Mouse (Mus musculus): ENCODE data around the gene Olfr69.
"Not testable (repeated sequence)": the region's sequence is repeated elsewhere in the genome, so short reads cannot be mapped to it uniquely, and the experiment has no call there.

Gene Olfr69

DNA sequence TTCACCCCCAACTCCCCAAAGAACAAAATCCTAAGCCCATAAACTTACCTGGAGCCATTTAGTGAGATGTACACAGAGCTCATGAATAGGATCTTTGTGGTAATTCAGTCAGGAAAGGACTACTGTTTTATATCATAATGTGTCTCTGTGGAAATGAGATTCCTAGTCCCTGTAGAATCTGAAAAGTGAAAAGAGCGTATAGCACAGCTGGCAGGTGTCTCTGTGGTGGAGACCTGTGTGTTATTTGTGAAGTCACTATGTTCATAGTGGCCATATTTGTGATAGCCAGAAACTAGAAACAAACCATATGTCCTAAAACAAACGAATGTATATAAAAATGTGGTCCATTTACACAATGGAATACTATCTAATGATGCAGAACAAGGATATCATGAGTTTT, at the start of gene Olfr69:
Gene Olfr69 (minus strand): TSS at position 101 of the 400 bp plus-strand sequence.
- DNase-seq (ENCODE audit: low spot score) = no peak

GRCm38 (mm10) chr7:103815085-103815484, 43.7 kb upstream of the Olfr69 start:
- DNase-seq (ENCODE audit: low spot score) = not testable (repeated sequence)

- no peak for DNase-seq (ENCODE audit: low spot score)
Measured at GRCm38 (mm10) chr7:103813766-103814165, 42.4 kb upstream of the Olfr69 start, which contains the start of gene Hbb-bt. Hbb-bt (minus strand) TSS chr7:103813996.

- not testable (repeated sequence) for DNase-seq (ENCODE audit: low spot score)
Measured at GRCm38 (mm10) chr7:103813152-103813551, 41.8 kb upstream of the Olfr69 start.

DNA sequence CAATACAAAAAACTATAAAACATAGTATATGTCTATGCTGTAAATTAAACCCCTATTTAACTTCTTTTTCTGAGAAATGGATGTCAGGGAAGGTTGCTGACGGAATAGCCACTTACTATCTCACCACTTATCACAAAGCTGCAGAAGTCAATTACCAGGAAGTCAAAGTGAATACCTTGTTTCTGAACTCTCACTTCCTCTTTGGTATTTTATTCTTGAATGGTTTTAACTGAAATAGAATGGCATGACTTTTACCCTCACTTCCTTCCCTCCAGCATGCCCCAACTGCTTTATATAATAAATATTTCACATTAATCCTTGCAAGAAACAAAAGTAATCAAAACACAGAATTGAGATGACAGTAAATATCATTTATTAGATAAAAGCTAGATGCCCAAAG, 40.8 kb upstream of the Olfr69 start:
- no peak for DNase-seq (ENCODE audit: low spot score)

- no peak for DNase-seq (ENCODE audit: low spot score)
Measured at GRCm38 (mm10) chr7:103811223-103811845, 39.9 kb upstream of the Olfr69 start.

GRCm38 (mm10) chr7:103810746-103811145, 39.4 kb upstream of the Olfr69 start:
- no peak for DNase-seq (ENCODE audit: low spot score)

DNA sequence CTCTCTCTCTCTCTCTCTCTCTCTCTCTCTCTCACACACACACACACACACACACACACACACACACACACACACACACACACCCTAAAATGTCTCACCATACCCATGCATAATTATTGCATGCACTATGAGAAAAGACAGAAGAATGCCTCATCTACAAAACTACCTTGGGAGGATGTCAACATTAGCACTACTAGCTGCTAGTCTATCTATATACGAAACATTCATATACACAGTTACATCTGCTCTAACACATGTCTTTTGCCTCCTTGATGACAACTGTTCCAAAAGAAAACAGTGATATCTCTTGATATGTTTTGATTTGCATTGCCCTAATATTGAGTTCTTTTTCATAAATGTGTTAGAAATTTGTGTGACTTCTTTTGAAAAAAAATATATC, 38.9 kb upstream of the Olfr69 start:
- DNase-seq (ENCODE audit: low spot score) = no peak

- no peak for DNase-seq (ENCODE audit: low spot score)
Measured at GRCm38 (mm10) chr7:103809801-103810155, 38.4 kb upstream of the Olfr69 start.

GRCm38 (mm10) chr7:103808971-103809800, 37.8 kb upstream of the Olfr69 start:
- no peak for DNase-seq (ENCODE audit: low spot score)

DNA sequence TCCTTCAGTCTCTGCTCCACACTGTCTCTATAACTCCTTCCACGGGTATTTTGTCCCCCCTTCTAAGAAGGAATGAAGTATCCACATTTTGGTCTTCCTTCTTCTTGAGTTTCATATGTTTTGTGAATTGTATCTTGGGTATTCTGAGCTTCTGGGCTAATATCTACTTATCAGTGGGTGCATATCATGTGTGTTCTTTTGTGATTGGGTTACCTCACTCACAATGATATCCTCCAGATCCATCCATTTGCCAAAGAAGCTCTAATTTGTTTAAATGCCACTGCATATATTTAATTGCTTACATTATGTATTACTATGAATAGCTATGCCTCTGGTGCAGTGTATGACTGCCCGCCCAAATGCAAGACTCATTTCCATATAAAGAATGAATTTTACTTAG, 36.7 kb upstream of the Olfr69 start:
- DNase-seq (ENCODE audit: low spot score) = not testable (repeated sequence)

DNA sequence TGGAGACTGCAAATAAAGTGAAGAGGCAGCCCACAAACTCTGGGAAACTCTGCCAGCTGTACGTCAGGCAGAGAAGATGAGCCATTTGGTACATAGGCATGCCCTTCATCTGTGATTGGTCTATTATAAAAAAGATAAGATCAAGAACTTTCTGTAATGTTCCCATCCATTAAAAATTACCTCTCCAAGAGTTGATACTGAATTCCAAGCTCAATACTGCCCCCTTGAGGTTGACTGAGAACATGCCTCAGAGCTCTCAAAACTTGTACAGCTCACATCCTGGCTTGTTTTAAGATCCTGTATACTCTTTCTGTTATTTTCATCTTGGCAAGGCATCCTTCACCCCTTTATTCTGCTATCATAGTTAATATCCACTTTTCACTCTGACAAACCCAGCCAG, 35.5 kb upstream of the Olfr69 start:
- DNase-seq (ENCODE audit: low spot score) = peak; percentile 8

DNA sequence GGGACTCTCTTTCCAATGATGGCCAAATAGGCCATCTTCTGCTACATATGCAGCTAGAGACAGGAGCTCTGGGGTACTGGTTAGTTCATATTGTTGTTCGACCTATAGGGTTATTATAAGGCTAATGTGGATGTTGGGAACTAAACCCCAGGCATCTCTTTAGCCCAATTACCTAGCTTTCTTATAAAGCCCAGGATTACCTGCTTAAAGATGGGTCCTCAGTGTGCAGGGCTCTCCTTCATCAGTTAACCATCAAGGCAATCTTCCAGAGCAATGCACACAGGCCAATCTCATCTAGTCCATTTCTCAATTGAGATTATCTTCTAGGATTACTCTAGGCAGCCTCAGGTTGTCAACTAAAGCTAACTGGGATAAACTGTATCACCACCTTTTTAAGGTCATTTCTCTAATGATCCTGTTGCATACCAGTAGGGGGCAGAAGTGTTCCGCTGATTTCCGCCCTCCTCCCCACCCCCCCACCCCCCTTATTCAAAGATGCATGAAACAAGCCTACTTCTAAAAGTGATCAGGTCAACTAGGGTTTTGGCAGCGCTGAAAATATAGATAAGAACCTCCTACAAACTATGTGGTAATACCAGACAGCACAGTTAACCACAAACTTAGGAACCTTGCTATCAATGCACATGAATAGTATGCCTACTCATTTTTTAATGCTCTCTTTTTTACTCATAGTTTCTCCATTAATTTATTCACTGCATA, 21.4 kb upstream of the Olfr69 start:
- DNase-seq (ENCODE audit: low spot score) = no peak

GRCm38 (mm10) chr7:103791721-103792120, 20.3 kb upstream of the Olfr69 start, which contains the start of gene Olfr67:
Olfr67 (minus strand) TSS chr7:103791821.
- DNase-seq (ENCODE audit: low spot score) = no peak

GRCm38 (mm10) chr7:103779598-103779997, 8.2 kb upstream of the Olfr69 start, which contains the start of gene Olfr68:
Olfr68 (minus strand) TSS chr7:103779698.
- no peak for DNase-seq (ENCODE audit: low spot score)

DNA sequence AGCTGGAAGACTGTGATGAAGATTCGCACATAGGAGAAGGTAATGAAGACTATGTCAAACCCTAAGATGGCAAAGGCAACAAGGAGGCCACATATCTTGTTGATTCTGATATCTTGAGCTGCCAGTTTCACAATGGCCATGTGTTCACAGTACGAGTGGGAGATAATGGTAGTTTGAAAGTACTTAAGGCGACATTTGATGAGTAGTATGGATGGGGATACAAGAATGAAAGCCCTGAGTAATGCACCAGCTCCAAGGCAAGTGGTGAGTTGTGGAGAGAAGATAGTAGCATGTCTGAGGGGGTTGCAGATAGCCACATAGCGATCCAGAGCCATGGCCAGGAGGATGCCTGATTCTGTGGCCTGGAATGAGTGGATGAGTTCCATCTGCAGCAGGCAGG, 6.3 kb upstream of the Olfr69 start:
- not testable (repeated sequence) for DNase-seq (ENCODE audit: low spot score)

DNA sequence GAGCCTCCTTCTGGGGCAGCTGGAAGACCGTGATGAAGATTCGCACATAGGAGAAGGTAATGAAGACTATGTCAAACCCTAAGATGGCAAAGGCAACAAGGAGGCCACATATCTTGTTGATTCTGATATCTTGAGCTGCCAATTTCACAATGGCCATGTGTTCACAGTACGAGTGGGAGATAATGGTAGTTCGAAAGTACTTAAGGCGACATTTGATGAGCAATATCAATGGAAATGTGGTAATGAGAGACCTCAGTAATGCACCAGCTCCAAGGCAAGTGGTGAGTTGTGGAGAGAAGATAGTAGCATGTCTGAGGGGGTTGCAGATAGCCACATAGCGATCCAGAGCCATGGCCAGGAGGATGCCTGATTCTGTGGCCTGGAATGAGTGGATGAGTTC, 3.7 kb downstream of the Olfr69 start:
- DNase-seq (ENCODE audit: low spot score) = not testable (repeated sequence)

DNA sequence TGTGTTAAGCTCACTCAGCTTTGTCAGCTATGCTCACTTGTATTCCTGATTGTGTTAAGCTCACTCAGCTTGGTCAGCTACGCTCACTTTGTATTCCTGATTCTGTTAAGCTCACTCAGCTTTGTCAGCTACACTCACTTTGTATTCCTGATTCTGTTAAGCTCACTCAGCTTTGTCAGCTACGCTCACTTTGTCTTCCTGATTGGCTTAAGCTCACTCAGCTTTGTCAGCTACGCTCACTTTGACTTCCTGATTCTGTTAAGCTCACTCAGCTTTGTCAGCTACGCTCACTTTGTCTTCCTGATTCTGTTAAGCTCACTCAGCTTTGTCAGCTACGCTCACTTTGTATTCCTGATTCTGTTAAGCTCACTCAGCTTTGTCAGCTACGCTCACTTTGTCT, 9.2 kb downstream of the Olfr69 start:
- not testable (repeated sequence) for DNase-seq (ENCODE audit: low spot score)

GRCm38 (mm10) chr7:103757233-103757632, 14.2 kb downstream of the Olfr69 start, which contains the start of gene Olfr630:
Olfr630 (minus strand) TSS chr7:103757333.
- DNase-seq (ENCODE audit: low spot score) = no peak

- DNase-seq (ENCODE audit: low spot score) = no peak
Measured at GRCm38 (mm10) chr7:103744843-103745242, 26.6 kb downstream of the Olfr69 start, which contains the start of gene Olfr629. Olfr629 (minus strand) TSS chr7:103744943.

DNA sequence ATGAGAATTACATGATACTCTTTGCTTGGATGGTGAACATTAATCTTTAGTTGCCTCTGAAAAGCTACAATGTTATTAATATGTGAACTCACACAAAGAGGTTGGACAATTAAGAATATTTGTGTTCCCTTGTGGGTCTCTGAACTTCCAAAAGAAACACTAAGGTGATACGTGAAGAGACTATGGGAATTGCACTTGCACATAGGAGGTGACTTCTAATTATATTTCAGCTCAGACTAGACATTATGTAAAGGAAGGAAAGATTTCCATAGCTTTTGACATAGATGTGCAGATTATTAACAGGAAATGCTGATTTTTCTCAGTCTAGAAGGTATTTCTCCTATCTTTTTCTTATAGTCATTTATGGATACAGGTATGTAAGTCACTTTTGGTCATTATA, 41.3 kb downstream of the Olfr69 start, which contains the start of gene Olfr628:
Gene Olfr628 (plus strand): TSS at position 301 of the 400 bp plus-strand sequence.
- DNase-seq (ENCODE audit: low spot score) = no peak

GRCm38 (mm10) chr7:103716398-103716797, 55.0 kb downstream of the Olfr69 start:
- not testable (repeated sequence) for DNase-seq (ENCODE audit: low spot score)
